Mouse (Mus musculus) cortical plate, adult 2 months (tissue): ENCODE measurements at regions not wholly inside any gene's neighbourhood (a gene's known extent, or its start where the extent isn't known, plus 50 kb on each side); places are given as distances from the start of the nearest gene placed in this dataset.

Source experiments
- H3K27ac ChIP-seq: fragments of 200-500 bp; 2 replicates; pipeline ENCODE4 v1.5.1; 2012; ENCODE audit warnings: low read length, control low read depth, inconsistent platforms; ENCODE audit not compliant: insufficient read depth
- H3K4me1 ChIP-seq: fragments of 200-500 bp; 2 replicates; pipeline ENCODE4 v1.6.1; 2011; ENCODE audit warnings: low read length; ENCODE audit not compliant: control insufficient read depth, insufficient read depth
- H3K4me3 ChIP-seq: fragments of 200-500 bp; 2 replicates; pipeline ENCODE4 v1.5.1; 2011; ENCODE audit warnings: mild to moderate bottlenecking, low read length, control low read depth; ENCODE audit not compliant: insufficient read depth
- CTCF ChIP-seq: fragments of 200-500 bp; IDR thresholded peaks from 2 replicates; pipeline ENCODE4 v1.5.1; 2011; ENCODE audit warnings: mild to moderate bottlenecking, control low read depth, low read length; ENCODE audit not compliant: insufficient read depth; ENCODE audit errors: extremely low read depth
- POLR2A ChIP-seq: fragments of 200-500 bp; IDR thresholded peaks from 2 replicates; pipeline ENCODE4 v1.6.1; 2011; ENCODE audit warnings: mild to moderate bottlenecking, low read length, control low read depth; ENCODE audit not compliant: insufficient read depth; ENCODE audit errors: extremely low read depth

- TF ChIP-seq CTCF = no peak
- TF ChIP-seq POLR2A = no peak
- Histone ChIP-seq H3K27ac (no peak overlapping the region), H3K4me3 (no peak overlapping the region), H3K4me1 (peaks cover 7% of the 10 kb centered on the region)
Measured at GRCm38 (mm10) chr16:93374669-93375068, 229.2 kb downstream of the Setd4 start.

GRCm38 (mm10) chr16:93369766-93370146, 234.1 kb downstream of the Setd4 start:
- no peak for TF ChIP-seq CTCF
- no peak for TF ChIP-seq POLR2A
- peaks cover 9% of the 10 kb centered on the region for H3K4me1 ChIP-seq
- H3K4me3 ChIP-seq = no peak overlapping the region
- no peak overlapping the region for H3K27ac ChIP-seq

GRCm38 (mm10) chr16:93368824-93369765, 234.8 kb downstream of the Setd4 start:
- TF ChIP-seq POLR2A = no peak
- no peak for TF ChIP-seq CTCF
- H3K27ac ChIP-seq = no peak overlapping the region

GRCm38 (mm10) chr16:93367995-93368394, 235.9 kb downstream of the Setd4 start:
- no peak overlapping the region for H3K4me3 ChIP-seq
- H3K27ac ChIP-seq = no peak overlapping the region
- peaks cover 4% of the 10 kb centered on the region for H3K4me1 ChIP-seq
- TF ChIP-seq POLR2A = no peak
- TF ChIP-seq CTCF = no peak

More at GRCm38 (mm10) chr16:93368824-93369765, 234.8 kb downstream of the Setd4 start:
- Histone ChIP-seq H3K4me3 (no peak overlapping the region), H3K4me1 (peaks cover 4% of the 10 kb centered on the region)

- no peak overlapping the region for H3K4me3 ChIP-seq
- peaks cover 4% of the 10 kb centered on the region for H3K4me1 ChIP-seq
- no peak for TF ChIP-seq POLR2A
- TF ChIP-seq CTCF = no peak
- no peak overlapping the region for H3K27ac ChIP-seq
Measured at GRCm38 (mm10) chr16:93367246-93367805, 236.5 kb downstream of the Setd4 start.

- no peak for TF ChIP-seq POLR2A
- no peak for TF ChIP-seq CTCF
- no peak overlapping the region for H3K4me3 ChIP-seq
- H3K4me1 ChIP-seq = peaks cover 4% of the 10 kb centered on the region
- no peak overlapping the region for H3K27ac ChIP-seq
Measured at GRCm38 (mm10) chr16:93366383-93366941, 237.4 kb downstream of the Setd4 start.

- no peak overlapping the region for H3K4me3 ChIP-seq
- peaks cover 4% of the 10 kb centered on the region for H3K4me1 ChIP-seq
- no peak overlapping the region for H3K27ac ChIP-seq
- no peak for TF ChIP-seq POLR2A
Measured at GRCm38 (mm10) chr16:93365236-93365951, 238.5 kb downstream of the Setd4 start.

- no peak overlapping the region for H3K4me3 ChIP-seq
- TF ChIP-seq CTCF (no peak), POLR2A (no peak)
- H3K27ac ChIP-seq = no peak overlapping the region
- H3K4me1 ChIP-seq = no peaks in the 10 kb centered on the region
Measured at GRCm38 (mm10) chr16:93359772-93360171, 244.1 kb downstream of the Setd4 start.

- H3K4me1 ChIP-seq = no peaks in the 10 kb centered on the region
- no peak overlapping the region for H3K27ac ChIP-seq
- no peak overlapping the region for H3K4me3 ChIP-seq
- TF ChIP-seq CTCF (no peak), POLR2A (no peak)
Measured at GRCm38 (mm10) chr16:93358613-93359012, 245.2 kb downstream of the Setd4 start.

- Histone ChIP-seq H3K4me1 (no peaks in the 10 kb centered on the region), H3K4me3 (no peak overlapping the region), H3K27ac (no peak overlapping the region)
- TF ChIP-seq CTCF (no peak), POLR2A (no peak)
Measured at GRCm38 (mm10) chr16:93358166-93358565, 245.7 kb downstream of the Setd4 start.
